Mouse (Mus musculus): ENCODE measurements around the gene Pax6.
A peak's percentile ranks its signal among the peaks of the same experiment; 100 is the strongest.

The Pax6 gene

GRCm38 (mm10) chr2:105671116-105671797 is 2.6 kb downstream of the Pax6 start:
- DNase-seq (ENCODE audit: low spot score in 2 of 2) = no peak

DNA sequence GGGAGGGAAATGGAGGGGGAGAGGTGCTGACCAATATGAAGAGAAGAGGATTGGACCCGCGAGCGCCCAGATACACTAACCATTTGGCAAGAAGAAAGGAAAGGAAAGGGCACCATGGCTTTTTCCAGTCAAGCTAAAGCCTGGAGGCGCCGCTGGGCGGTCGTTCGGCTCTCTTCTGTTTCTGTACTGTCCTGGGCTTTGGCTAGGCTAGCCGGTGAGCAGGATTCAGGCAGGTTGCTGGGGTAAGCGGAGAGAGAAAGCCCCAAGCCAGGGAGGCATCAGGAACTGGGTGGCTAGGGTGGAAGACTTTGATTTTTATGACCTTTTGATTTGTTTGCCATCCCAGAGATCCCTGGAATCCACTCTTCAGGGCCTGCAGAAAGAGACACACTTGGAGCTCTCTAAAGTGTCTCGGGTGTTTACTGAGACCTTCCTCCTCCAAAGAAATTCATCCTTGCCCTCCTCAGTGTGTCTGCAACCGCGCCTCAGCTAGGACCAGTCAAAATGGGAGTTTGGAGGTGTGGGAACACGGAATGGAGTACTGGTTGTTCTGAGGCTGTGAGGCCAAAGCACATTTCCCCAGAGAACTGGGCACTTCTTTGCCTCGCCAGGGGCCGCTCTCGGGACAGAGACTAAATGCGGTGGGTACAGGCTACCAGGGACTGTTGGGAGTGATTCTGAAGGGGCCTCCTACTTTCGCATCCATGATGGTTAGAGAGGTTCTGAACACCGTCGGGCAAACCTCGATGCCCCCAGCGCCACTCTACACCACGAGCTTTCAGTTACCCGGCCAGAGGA is 3.3 kb downstream of the Pax6 start:
- DNase-seq (ENCODE audit: low spot score in 2 of 2) = no peak

DNA sequence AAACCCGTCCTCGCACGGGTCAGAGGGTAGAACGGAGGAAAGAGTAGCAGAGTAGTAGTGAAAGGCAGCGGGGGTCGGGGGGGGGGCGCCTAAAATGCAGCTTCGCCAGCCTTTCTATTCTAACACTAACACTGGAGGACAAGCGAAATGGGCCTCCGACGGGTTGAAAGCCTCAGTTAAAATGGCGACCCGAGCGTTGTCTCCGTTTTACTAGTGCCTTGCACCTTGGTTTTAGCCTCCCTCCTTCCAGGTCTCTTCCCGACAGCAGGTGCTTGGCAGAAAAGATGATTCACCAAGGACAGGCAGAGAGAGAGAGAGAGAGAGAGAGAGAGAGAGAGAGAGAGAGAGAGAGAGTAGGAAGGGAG is 3.9 kb downstream of the Pax6 start:
- no peak for DNase-seq (ENCODE audit: low spot score in 2 of 2)

DNA sequence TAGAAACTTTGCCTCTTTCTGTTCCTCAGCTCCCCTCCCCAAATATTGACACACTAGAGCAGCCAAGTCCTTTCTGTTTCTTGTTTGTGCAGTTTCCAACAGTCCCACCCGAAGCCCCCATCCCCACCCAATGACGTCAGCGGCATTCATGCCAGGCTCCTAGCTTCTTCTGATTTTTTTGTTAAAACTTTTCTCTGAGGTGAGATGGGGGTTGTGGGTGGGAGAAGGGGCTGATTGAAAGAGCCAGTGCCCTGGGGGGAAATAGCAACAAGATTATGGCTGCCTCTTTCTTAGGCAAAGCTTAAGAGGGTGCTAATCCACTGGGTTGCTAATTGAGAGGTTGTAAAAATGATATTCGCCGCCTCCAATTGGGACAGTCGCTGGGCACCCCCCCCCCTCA is 4.4 kb downstream of the Pax6 start:
- no peak for DNase-seq (ENCODE audit: low spot score in 2 of 2)

GRCm38 (mm10) chr2:105673631-105674060 is 4.9 kb downstream of the Pax6 start:
- no peak for DNase-seq (ENCODE audit: low spot score in 2 of 2)

GRCm38 (mm10) chr2:105674061-105674874 is 5.6 kb downstream of the Pax6 start:
- DNase-seq (ENCODE audit: low spot score in 2 of 2) = no peak

GRCm38 (mm10) chr2:105674875-105675729 is 6.4 kb downstream of the Pax6 start:
- peak; percentile 72 to 73 for DNase-seq (ENCODE audit: low spot score in 2 of 2)

GRCm38 (mm10) chr2:105675730-105676079 is 7.0 kb downstream of the Pax6 start:
- no peak for DNase-seq (ENCODE audit: low spot score in 2 of 2)

DNA sequence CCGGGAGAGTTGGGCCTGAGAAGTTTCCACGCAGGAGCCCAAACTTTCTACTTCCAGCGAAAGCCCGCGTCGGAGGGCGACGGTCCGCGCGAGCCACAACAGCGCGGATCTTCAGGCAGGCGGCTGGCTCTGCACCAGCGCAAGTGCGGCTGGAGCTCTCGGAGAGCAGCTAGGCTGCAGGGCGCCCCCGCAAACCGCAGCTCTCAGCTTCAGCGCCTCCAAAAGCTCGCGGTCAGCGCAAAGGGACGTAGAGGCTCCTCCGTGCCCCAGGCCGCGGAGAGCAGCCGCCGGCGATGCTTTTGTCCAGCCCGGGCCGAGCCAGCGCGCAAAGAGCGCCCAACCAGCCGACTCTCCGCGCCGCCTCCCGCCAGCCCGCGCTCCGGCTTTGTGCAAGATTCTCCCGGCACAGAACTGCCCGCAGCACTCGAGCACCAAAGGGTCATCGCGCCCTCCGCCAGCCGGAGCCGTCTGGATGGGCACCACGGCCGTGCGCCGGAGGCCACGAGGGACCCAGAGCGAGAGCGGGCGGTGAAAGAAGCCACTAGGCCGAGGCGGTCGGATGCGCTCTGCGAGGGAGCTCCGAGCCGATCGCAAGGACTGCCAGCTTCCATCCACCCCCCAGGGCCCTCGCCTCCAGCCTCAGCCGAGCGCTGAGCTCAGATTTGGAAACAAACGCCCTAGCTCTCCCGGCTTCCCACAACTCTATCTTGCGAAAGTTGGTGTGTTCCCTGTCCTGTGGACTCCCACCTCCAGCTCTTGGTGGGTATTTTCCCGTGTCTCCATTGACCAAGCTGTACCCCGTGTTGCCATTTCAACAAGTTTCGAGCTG is 7.6 kb downstream of the Pax6 start:
- DNase-seq (ENCODE audit: low spot score in 2 of 2) = no peak

DNA sequence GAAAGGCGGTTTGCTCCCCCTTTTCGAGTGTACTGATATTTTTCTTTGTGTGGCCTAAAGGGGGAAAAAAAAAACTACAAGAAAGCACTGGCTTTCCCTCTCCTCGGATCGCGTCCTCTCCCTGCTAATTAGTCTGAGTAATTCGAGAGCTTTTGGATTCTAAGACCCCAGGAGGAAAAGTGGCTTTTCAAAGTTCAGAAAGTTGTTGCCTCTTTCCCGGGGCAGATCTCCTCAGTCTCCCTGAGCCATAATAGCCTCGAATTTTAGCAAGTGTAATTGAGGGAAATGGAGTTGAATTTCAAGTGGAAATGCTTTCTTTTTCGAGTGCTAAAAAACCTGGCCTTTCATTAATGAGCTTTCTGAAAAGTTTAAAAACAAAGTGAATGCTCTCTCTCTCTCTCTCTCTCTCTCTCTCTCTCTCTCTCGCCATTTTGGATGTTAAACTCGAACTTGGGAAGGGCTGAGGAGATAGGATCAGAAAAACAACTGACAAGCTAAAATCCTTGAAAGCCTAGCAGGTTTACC is 8.3 kb downstream of the Pax6 start:
- no peak for DNase-seq (ENCODE audit: low spot score in 2 of 2)

DNA sequence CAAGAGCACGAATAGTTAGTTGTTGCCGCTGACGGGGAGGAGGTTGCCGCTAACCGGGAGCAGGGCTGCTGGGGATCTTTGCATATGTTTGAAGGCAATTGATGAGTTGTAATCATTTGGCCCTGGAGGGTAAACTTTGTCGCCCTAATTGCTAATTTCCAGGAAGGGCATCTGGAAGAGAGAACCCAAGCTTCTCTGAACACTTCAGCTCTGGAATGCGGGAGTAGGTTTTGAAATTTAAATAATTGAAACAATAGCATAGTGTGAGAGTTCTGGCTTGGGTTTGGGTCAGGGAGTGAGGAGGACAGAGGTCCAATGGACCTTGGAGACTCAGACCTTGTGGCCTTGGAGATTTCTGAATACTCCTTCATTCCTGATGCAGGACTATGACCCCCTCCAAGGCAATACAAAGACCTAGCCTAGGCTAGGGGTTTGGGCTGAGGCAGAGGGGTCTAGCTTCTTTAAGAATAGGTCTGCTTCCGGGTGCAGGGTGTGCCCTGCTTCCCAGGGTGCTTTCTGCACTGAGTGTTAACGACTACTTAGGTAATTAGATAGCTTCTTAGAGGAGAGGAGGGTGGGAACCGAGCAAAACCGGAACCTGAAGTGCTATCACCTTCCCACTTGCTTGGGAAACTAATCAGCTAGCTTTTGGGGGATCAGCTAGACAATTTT is 8.9 kb downstream of the Pax6 start:
- DNase-seq (ENCODE audit: low spot score in 2 of 2) = no peak

DNA sequence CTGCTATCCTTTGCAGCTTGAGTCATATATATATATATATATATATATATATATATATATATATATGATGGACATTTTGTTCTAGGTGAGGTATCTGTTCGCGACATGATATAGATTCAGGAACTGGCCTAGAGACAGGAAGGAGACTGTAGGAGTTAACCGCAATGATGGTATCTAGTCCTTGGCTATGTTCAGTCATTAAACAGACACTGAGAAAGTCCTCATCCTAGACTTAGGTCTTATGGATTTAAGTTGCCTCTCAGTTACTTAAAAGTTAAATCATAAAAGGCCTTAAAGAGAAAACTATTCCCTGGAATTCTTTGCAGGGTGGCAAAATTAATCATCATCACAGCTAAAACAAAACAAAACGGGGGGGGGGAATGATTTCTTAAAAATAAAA is 9.6 kb downstream of the Pax6 start:
- no peak for DNase-seq (ENCODE audit: low spot score in 2 of 2)

DNA sequence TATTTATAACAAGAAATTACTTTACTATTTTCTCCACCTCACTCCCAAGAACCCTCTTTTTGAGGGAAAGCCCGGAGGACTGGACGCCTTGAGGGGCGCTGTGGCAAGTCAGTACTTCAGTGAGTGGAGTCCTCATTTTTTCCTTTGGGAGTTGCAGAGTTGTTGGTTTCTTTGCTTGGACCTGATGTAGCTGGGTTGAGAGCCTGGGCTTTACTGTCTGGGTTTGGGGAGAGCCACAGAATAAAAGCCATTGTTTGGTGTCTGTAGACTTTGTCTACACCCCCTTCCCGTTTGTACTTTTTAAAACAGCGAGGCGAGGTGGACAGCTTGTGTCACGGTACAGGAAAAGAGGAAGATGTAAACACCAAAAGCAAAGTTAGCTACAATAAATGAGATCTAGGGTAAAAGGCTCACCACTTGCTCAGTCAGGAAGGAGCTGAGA is 10.2 kb downstream of the Pax6 start:
- DNase-seq (ENCODE audit: low spot score in 2 of 2) = no peak

DNA sequence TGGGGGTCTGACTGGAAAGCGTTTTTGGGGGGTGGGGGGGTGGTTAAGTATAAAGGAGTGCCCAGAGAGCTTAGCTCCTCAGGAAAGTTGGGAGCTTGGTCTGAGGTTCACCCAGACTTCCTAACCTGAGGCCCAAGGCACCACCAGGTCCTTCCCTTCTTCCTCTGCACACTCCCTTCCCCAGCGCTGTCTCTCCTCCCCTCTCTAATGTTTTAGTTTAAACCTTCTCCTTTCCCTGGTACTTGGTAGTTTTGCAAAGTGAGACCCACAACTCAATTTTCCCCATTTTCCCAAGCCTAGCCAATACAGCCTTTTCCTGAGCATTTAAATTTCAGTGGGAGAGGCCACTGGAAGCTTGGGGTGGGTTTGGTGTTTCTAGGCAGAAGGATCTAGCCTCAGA is 10.6 kb downstream of the Pax6 start:
- no peak for DNase-seq (ENCODE audit: low spot score in 2 of 2)

GRCm38 (mm10) chr2:105680146-105680998 is 11.7 kb downstream of the Pax6 start:
- DNase-seq (ENCODE audit: low spot score in 2 of 2) = no peak

DNA sequence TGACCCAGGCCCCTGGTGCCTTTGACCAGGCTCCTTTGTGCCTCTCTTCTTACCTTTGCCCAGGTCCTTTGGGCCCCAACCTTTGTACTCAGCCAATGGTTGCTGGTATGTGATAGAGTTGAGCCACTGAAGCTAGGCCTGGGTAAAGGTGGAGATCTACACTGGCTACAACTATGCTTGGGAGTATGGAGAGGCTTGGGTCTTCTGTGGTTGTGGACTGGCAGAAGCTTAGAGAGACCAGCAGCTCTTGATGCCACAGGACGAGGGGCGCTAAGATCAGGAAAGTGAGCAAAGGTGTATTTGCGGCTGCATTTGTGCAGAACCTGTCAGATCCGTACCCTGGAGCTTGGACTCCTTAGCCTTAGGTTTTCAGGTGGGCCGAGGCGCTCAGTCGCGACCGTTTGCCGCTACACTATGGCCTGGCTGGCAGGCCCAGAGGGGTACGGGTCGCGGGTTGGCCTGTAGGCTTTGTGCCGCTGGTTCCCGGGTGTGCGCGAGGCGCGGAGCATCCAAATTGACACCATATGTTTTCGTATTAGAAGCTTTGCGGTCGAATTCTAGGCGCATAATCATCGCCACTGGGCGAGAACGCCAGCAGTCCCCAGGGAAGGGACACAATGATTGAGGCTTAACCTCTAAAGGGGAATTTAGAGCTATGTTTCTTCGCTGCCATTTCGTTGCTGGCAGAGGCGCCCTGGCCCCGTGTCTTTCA is 12.5 kb downstream of the Pax6 start:
- no peak for DNase-seq (ENCODE audit: low spot score in 2 of 2)

DNA sequence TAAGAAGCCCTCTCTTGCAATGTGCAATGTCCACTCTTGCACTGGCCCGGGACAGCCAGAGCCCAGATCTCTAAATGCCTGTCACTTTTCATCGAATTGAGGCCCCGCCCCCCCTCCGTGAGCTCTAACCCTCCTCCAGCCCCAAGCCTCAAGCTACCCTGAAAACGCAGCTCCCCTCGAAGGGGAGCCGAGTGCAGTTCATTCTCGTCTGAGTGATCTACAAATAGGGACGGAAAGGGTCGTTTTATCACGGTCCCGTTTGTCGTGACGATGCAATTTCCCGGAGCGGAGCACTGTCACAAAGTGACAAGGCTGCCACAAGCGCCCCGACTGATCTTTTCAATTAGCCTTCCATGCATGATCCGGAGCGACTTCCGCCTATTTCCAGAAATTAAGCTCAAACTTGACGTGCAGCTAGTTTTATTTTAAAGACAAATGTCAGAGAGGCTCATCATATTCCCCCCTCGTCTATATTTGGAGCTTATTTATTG is 13.4 kb downstream of the Pax6 start:
- DNase-seq (ENCODE audit: low spot score in 2 of 2) = no peak

Data from right cerebral cortex, postnatal 36 days (tissue).